Mouse (Mus musculus) layer of hippocampus, postnatal 25 days (tissue): ENCODE data around the gene Nop58. TPM values are rescaled to one million over a fixed set of nuclear protein-coding genes. Genes with fewer than 3 reads are reported as not detected.
"Not testable (repeated sequence)": the region's sequence is repeated elsewhere in the genome, so short reads cannot be mapped to it uniquely, and the experiment has no call there.

Source experiments
- DNase-seq, 2 experiments: peaks; one replicate each; pipeline ENCODE4 v3.0.0; 2022; ENCODE audit warnings: mixed read lengths in 2 of 2, low spot score in 1 of 2; ENCODE audit errors: extremely low spot score in 1 of 2
- total RNA-seq, 2 experiments: library from RNA; stranded (reverse); gene quantifications; 2 replicates each; pipeline ENCODE4 v1.2.3; 2021

Gene Nop58
- 10 to 100 TPM; 58.7 to 60.7 TPM for total RNA-seq

DNA sequence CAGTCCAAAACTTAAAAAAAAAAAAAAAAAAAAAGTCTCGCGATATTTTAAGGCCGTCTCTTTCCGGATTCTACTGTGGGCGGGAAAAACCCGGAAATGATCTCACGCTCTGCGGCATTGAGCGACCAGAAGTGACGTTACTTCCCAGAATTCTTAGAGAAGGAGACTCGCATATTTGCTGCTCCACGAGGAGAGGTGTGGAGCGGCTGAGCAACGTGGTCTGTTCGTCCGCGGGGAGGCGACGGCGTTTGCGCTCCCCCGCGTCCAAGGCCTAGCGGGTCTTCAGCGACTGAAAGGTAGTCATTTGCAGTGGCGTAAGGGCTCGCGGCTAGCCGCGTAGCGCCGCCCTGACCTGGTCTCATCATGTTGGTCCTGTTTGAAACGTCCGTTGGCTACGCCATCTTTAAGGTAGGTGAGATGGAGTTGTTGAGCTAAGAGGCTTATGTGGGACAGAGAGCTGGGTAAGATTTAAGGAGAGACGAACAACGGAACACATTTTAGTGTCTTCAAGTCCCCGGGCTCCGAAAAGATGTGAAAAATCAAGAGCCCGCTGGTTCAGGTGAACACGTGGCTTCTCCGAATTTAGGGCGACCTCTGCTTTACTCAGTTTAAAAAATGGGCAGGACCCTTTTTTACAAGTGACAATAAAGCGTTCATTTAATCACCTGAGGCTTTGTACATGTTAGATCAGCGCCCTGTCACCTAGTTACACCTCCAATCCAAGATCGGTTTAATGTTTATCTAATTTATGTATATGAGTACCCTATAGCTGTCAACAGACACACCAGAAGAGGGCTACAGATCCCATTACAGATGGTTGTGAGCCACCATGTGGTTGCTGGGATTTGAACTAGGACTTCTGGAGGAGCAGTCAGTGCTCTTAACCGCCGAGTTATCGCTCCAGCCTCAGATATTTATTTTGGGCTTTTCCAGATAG lies at the start of gene Nop58:
TSS of gene Nop58 (plus strand) at position 153 of the 937 bp plus-strand sequence.
- peak; percentile 63 to 74 for DNase-seq

DNA sequence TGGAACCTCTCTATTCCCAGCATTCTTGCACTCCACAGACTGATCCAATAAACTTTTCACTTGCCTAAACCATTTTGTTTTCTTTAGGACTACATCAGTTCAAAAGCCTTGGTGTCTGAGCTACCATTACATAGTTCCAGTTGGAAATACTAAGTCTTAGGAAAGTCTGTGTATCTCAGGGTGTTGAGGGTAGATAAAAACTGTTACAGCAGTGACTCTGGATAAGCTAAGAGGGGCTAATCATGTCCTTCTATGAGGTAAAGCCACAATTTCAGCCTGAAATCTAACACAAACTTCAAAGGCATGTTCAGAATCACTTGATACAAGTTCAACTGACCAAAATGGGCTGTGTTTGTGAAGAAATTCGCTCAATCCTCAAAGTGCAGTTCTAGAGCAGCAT lies 48.4 kb upstream of the Nop58 start:
- DNase-seq = no peak

DNA sequence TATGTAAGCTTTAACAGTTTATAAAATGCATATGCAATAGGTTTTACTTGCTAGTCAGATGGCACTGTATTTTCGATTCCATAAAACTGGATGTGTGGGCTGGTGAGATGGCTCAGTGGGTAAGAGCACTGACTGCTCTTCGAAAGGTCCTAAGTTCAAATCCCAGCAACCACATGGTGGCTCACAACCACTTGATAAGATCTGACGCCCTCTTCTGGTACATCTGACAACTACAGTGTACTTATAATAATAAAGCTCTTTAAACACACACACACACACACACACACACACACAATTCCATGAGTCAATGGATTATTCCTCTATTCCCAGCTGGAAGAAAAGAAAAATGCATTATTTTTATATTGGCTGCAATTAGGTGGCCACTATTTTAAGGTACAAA lies 46.4 kb upstream of the Nop58 start:
- no peak for DNase-seq

DNA sequence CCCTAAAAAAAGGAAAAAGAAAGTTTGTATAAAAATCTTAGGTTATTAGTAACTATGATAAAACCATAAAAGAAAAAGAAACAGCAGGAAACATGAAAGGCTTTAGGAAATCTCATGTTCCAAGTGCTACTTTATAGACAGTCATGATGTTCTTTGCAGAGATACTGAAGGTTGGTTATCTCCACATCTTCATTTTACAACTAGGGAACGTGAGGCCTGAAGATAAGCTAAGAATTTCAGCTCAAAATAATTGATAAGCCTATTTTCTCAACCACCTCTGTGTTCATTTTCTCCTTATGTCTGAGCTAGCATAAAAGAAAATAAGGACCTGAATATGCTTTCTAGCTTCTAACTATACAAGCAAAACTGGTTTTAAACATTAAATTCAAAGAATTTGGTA lies 42.3 kb upstream of the Nop58 start:
- no peak for DNase-seq

DNA sequence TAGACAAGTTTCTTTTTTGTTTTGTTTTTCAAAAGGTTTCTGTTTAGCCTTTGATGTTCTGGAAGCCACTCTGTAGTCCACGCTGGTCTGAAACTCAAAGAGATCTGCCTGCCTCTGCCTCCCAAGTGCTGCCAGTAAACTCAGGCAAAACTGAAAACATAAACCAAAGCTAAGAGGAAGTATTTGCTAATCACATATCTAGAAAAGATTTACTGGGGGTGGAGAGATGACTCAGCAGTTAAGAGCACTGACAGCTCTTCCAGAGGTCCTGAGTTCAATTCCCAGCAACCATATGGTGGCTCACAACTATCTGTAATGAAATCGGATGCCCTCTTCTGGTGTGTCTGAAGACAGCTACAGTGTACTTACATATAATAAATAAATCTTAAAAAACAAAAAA lies 38.3 kb upstream of the Nop58 start:
- not testable (repeated sequence) for DNase-seq

DNA sequence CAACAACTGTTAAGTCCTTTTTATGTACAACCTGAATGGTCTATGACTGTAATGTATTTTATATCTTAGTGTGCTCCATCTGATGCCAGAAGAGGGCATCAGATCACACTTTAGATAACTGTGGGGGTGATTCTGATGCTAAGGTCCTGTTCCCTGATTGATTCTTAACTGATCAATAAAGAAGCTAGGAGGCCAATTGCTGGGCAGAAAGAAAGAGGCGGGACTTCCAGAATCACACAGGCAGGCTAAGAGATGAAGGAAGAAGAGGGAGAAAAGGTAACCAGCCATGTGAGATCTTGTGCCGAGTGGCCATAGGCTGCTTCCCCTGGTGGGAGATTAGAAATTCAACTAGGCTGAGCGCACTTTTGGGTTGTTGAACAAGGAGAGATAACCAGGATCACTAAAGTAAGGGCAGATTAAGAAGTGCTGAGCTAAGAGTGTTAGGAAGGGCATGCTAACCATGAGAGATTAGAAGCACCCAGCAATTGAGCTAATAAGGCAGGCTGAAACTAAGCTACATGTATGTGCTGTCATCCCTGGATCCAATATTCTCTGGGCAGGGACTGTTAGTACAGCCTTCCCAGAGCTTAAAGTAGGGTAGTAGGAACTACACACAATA lies 33.5 kb upstream of the Nop58 start:
- DNase-seq = no peak

DNA sequence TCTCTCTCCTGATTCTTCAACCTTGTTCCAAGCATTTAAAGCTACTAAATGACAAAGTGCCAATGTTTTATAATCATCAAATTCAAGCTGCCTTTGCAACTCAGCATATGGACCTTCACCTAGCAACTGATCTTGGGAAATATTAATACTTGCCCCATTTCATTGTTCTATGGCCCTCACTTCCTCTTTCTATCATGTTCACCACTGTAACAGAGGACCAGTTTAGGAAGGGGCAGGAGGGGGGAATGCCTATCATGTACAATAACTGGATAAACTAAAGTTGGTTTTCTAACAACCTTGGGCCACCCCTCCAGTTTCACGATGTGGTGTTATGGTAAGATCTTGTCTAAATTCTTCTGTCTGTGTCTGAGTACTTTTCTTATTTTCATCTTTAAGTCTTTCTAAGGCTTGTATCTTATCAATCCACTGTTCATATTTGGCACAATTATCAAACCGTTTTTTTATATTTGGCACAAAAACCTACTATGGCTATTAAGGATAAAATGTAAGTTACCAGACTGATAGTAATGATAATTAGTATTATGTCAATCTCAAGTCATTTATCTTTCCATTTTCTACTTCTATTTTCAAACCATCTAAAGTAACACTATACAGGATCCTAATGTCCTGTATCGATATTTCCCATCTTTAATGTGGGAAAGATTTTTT lies 31.4 kb upstream of the Nop58 start:
- DNase-seq = no peak

DNA sequence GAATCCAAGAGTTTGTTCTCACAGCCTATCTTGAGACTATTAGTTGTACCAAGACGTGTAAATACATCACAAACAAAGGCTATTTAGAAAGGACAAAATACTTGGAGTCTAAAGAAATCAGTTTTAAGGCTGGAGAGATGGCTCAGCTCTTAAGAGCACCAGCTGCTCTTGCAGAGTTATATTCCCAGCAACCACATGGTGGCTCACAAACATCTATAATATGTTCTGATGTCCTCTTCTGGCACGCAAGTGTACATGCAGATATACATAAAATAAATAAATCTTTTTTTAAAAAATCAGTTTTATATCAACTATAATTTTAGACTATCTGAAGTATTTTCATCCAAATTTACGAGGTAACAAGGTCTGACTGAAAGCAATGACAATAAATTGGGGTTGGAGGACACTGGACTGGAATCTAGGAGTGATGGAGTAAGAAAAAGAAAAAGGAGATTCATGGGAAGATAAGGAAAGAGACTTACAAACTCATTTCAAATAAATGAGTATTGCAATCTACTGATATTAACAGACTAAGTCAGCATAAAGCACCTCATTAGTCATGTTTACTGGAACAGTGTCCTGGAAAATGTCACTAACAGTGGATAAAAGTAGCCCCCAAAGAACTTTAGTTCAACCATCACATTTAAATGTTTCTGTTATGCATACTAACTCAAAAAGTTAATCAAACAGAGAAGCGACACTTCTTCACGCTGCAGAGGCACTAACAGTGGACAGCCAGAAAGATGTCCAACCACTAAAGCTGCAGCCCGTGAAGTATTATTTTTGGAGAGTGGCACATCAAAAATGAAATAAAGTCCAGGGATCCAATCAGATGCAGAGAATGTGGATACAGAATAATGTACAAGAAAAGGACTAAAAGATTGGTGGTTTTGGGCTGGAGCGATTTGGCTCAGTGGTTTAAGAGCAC lies 28.3 kb upstream of the Nop58 start:
- no peak for DNase-seq

DNA sequence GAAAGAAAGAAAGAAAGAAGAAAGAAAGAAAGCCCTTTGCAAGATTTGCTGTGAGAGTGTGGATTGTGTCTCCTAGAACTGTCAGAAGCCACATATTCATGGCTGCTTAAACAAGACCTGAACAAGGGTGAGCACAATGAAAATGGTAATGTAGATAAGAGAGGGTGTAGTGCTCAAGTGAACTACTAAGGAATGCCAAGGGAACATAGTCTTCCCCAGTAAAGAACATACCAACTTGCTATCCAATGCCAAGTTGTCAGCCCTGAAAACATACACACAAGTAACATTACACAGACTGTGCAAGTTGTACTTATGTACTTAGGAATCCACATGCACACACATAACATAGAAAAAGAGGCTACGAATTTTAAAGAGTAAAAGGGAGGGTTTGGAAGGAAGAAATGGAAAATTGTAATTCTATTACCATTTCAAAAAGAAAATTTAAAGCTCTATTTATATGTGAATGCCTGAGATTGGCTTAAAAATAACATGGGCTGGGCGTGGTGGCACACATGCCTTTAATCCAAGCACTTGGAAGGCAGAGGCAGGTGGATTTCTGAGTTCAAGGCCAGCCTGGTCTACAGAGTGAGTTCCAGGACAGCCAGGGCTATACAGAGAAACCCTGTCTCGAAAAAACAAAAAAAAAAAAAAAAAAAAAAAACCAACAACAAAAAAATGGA lies 21.2 kb upstream of the Nop58 start:
- no peak for DNase-seq

DNA sequence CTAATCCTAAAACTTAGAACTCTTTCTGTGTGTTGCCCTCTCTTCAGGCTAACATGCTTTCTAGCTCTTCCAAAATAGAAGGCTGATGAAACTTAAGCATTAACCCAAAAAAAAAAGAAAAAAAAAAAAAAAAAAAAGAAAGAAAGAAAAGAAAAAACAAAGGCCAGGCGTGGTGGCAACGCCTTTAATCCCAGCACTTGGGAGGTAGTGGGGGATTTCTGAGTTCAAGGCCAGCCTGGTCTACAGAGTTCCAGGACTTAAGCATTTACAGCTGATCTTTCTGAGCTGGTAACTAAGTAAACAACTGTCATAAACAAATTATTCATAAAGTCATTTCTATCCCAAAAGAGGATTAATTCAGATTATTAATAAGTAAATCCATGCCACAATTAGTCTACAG lies 15.9 kb upstream of the Nop58 start:
- no peak for DNase-seq

DNA sequence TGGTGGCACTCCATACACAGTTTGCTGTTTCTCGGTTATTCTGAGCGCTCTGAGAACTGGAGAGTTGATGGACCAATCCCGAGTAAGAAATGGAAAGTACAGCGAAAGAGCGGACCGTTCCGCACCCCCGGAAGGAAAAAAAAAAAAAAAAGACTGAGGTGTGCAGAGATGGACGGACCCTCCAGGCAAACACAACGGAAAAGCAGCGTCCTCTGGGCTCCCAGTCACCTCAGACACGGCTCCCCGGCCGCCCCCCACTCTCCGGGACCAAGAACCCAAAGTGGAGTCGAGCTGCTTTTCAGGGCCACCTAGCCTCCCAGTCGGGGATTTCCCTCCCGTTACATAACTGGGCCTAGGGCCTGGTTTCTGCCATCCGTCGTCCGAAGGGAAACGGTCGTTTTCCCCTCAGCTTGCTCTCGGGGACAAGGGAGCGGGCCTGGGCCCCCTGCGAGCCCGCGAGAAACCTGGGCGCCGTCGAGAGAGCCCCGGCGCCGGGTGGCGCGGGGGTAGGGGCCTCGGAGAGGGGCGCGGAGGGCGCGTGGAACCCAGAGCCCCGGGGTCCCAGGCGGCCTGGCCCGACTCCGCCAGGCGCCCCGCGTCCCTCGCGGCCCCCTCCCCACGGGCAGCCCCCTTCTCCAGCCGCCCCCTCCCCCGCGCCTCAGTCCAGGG lies 14.7 kb upstream of the Nop58 start:
- peak; percentile 21 for DNase-seq

DNA sequence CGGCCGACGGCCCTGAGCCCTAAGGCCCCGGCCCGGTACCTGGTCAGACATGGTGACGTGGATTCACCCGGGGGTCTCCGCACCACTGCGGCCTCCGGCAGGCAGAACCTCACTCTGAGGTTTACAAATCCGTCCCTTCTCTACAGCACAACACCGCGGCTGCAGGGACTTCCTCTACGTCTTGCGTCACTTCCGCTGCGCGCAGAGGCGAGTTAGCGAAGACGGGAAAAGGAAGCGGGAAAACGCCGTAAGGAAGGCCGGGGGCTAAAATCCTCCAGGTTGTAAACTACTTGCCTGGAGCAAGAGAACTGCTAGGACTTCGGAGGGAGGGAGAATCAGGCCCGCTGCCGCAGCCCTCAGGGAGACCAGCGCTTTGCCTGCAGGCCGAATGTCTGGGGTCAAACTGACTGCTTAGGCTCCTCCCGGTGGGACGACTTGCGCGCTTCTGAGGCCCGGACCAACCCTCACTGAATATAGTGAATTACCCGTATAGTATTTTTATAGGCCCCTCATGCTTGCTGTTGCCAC lies 14.1 kb upstream of the Nop58 start, which contains the start of gene Sumo1:
TSS of gene Sumo1 (minus strand) at position 194 of the 528 bp plus-strand sequence.
- peak; percentile 75 to 80 for DNase-seq

DNA sequence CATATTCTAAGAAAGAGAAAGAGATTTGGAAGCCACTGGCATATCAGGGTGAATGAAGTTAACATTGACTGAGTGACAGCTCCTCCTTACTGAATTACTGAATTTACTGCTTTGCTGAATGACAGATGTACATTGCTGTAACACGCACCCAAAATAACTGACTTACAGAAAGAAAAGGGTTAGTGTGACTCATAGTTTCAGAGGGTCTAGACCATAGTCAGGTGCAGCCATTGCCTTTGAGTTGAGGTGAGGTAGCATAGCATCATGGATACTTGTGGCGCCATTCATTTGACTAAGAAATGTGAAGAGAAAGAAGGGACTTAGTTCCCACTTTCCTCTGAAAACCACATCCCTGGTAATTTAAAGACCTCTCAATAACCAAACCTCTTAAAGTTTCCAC lies 11.1 kb upstream of the Nop58 start:
- DNase-seq = no peak

DNA sequence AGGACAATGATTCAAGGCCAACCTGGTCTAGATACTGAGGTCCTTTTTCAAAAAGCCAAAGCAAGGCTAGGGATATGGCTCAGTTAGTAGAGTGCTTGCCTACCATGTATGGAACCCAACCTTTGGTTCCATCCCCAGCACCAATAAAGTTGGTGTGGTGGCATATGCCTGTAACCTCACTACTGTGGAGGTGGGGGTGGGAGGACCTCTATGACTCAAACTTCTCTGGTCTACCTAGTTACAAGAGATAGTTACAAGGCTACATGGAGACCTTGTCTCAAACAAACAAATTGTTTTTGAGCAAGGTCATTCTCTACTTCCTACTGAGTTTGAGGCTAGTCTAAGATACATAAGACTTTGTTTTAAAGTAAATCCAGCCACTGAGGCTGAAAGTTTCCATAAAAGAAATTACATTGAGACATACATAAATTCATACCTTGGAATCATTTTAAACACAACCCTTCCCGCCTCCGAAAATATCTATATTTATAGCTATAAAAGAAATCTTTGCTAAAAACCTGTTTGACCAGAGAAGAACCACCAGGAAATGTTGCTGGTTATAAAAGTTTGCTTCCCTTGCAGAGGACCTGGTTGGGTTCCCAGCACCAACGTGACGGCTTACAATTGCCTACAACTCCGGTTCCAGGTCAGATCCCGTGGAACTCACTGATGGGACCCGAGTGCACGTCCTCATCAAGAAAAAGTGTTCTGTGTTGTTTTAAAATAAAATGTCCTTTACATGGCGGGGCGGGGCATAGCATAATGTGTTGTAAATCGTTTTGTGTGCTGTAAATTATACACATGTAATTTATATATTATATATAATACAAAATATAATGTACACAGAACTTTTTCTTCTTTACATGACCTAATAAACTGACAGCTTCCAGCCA lies 599 bp upstream of the Nop58 start:
- DNase-seq = peak; percentile 17 to 28

DNA sequence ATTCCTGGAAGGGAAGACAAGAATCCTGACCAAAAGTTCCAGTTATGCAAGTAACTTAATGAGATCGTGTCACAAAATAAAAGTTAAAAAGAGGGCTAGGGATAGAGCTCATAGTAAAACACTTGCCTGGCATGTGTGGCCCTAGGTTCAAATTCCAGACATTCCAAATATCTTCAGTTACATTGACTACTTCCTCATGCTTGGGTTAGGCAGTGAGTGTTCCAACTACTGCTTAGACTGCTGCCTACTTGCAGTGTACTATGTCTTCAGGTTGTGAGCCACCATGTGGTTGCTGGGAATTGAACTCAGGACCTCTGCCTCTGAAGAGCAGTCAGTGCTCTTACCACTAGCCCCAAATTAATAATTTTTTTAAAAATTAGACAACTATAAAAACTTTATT lies 2.7 kb downstream of the Nop58 start:
- no peak for DNase-seq

DNA sequence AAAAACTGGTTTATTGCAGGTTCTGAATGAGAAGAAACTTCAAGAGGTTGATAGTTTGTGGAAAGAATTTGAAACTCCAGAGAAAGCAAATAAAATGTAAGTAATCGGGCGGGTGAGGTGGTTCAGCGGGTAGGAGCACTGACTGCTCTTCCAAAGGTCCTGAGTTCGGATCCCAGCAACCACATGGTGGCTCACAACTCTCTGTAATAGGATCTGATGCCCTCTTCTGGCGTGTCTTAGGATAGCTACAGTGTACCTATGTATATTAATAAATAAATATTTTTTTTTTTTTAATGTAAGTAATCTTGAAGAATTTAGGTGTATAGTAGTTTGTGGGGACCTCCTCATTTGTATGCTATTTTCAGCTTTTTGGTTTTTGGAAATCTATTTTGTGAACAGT lies 5.7 kb downstream of the Nop58 start:
- DNase-seq = no peak

DNA sequence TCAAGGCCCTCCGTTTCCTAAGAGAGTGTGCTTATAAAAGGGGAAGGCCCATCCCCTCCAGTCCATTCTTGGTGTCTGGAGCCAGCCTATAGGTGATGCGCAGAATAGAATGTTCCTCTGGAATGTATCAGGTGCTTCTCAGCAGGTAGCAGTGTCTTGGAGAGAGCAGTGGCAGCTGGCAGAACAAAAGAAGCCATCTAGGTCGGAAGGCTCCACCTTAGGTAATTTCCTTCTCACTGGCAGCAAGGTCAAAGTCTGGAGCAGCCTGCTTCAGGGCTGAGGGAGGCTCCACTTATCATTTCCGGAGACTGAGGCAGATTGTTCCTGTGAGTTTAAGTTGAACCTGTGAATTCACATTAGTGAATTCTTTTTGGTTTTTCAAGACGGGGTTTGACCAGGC lies 13.0 kb downstream of the Nop58 start:
- no peak for DNase-seq

DNA sequence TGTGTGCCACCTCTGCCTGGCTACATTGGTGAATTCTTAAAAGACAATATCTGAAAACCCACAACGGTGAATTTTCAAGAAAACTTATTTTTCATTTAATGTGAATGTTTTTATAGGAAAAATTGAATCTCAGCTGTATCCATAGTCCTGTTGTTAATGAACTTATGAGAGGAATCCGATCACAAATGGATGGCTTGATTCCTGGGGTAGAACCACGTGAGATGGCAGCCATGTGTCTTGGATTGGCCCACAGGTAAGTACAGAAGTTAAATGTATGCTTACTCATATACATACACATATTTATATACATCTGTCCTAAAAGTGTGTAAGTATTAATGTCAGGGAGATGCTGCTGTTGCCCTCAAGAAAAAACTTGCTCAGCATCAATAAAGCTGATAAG lies 13.4 kb downstream of the Nop58 start:
- DNase-seq = no peak
